Mouse (Mus musculus): ENCODE data around the gene Nrf1. TPM values are rescaled to one million over a fixed set of nuclear protein-coding genes. Genes with fewer than 3 reads are reported as not detected.

Gene Nrf1
- polyA plus RNA-seq, 1 experiment from 2014 or later = 77.3 TPM

- ATAC-seq (ENCODE audit: low FRiP score) (no peak), DNase-seq (ENCODE audit: low spot score, missing footprints) (no peak)
- Histone ChIP-seq H3K36me3 (ENCODE audit: control insufficient read depth, insufficient read depth, low read length) (no peaks in the 10 kb centered on the region), H3K9me3 (ENCODE audit: control insufficient read depth, low read length) (no peaks in the 10 kb centered on the region), H3K4me2 (peak overlapping the region; percentile 31), H3K27me3 (ENCODE audit: control insufficient read depth, insufficient read depth, low read length) (peaks cover 90% of the 10 kb centered on the region), H3K4me1 (ENCODE audit: control insufficient read depth, insufficient read depth, low read length) (peaks cover 29% of the 10 kb centered on the region), H3K4me3 (ENCODE audit: low read depth, low read length) (peak overlapping the region; percentile 22), H3K9ac (ENCODE audit: low read length) (no peak overlapping the region), H3K27ac (ENCODE audit: low read depth, low read length) (no peak overlapping the region)
- under 1% methylated on average over 80 of the region's 80 CpGs for WGBS
Observed at GRCm38 (mm10) chr6:30173551-30174460, 126.0 kb downstream of the Nrf1 start.

- DNase-seq (ENCODE audit: low spot score, missing footprints) = peak; percentile 94
- Histone ChIP-seq H3K9me3 (ENCODE audit: control insufficient read depth, low read length) (no peaks in the 10 kb centered on the region), H3K36me3 (ENCODE audit: control insufficient read depth, insufficient read depth, low read length) (no peaks in the 10 kb centered on the region), H3K4me3 (ENCODE audit: low read depth, low read length) (peak overlapping the region; percentile 11), H3K27me3 (ENCODE audit: control insufficient read depth, insufficient read depth, low read length) (peaks cover 99% of the 10 kb centered on the region), H3K4me1 (ENCODE audit: control insufficient read depth, insufficient read depth, low read length) (peaks cover 29% of the 10 kb centered on the region), H3K9ac (ENCODE audit: low read length) (no peak overlapping the region), H3K4me2 (peak overlapping the region; percentile 39), H3K27ac (ENCODE audit: low read depth, low read length) (no peak overlapping the region)
- ATAC-seq (ENCODE audit: low FRiP score) = peak; percentile 20; the same call in 1 of the 2 replicates
- WGBS = under 1% methylated on average over 32 of the region's 33 CpGs
Observed at GRCm38 (mm10) chr6:30174461-30175224, 126.9 kb downstream of the Nrf1 start.

- H3K27ac ChIP-seq (ENCODE audit: low read depth, low read length) = no peak overlapping the region
- H3K4me3 ChIP-seq (ENCODE audit: low read depth, low read length) = peak overlapping the region; percentile 11
- WGBS = under 1% methylated on average over 42 of the region's 45 CpGs
- peak overlapping the region; percentile 39 for H3K4me2 ChIP-seq
- H3K4me1 ChIP-seq (ENCODE audit: control insufficient read depth, insufficient read depth, low read length) = peaks cover 31% of the 10 kb centered on the region
- no peaks in the 10 kb centered on the region for H3K36me3 ChIP-seq (ENCODE audit: control insufficient read depth, insufficient read depth, low read length)
- no peaks in the 10 kb centered on the region for H3K9me3 ChIP-seq (ENCODE audit: control insufficient read depth, low read length)
- ATAC-seq (ENCODE audit: low FRiP score) = peak; percentile 28; the same call in 1 of the 2 replicates
- peak; percentile 97 for DNase-seq (ENCODE audit: low spot score, missing footprints)
- peaks cover 99% of the 10 kb centered on the region for H3K27me3 ChIP-seq (ENCODE audit: control insufficient read depth, insufficient read depth, low read length)
- no peak overlapping the region for H3K9ac ChIP-seq (ENCODE audit: low read length)
Observed at GRCm38 (mm10) chr6:30175225-30175917, 127.6 kb downstream of the Nrf1 start.

GRCm38 (mm10) chr6:30175918-30176421, 128.2 kb downstream of the Nrf1 start:
- Histone ChIP-seq H3K9me3 (ENCODE audit: control insufficient read depth, low read length) (no peaks in the 10 kb centered on the region), H3K9ac (ENCODE audit: low read length) (no peak overlapping the region; the same call in 1 of the 2 replicates), H3K27ac (ENCODE audit: low read depth, low read length) (no peak overlapping the region), H3K4me2 (peak overlapping the region; percentile 39), H3K27me3 (ENCODE audit: control insufficient read depth, insufficient read depth, low read length) (peaks cover 99% of the 10 kb centered on the region), H3K36me3 (ENCODE audit: control insufficient read depth, insufficient read depth, low read length) (no peaks in the 10 kb centered on the region), H3K4me3 (ENCODE audit: low read depth, low read length) (peak overlapping the region; percentile 11; the same call in 1 of the 2 replicates), H3K4me1 (ENCODE audit: control insufficient read depth, insufficient read depth, low read length) (peaks cover 31% of the 10 kb centered on the region)
- WGBS = under 1% methylated on average over 28 of the region's 28 CpGs
- DNase-seq (ENCODE audit: low spot score, missing footprints) (peak; percentile 95), ATAC-seq (ENCODE audit: low FRiP score) (no peak; the same call in 1 of the 2 replicates)

- peak; percentile 96 for DNase-seq (ENCODE audit: low spot score, missing footprints)
- Histone ChIP-seq H3K4me1 (ENCODE audit: control insufficient read depth, insufficient read depth, low read length) (peaks cover 31% of the 10 kb centered on the region), H3K27me3 (ENCODE audit: control insufficient read depth, insufficient read depth, low read length) (peaks cover 99% of the 10 kb centered on the region), H3K9ac (ENCODE audit: low read length) (no peak overlapping the region), H3K4me3 (ENCODE audit: low read depth, low read length) (no peak overlapping the region), H3K4me2 (no peak overlapping the region), H3K9me3 (ENCODE audit: control insufficient read depth, low read length) (no peaks in the 10 kb centered on the region), H3K36me3 (ENCODE audit: control insufficient read depth, insufficient read depth, low read length) (no peaks in the 10 kb centered on the region), H3K27ac (ENCODE audit: low read depth, low read length) (no peak overlapping the region)
- WGBS = 1% methylated on average over 12 of the region's 12 CpGs
- no peak for ATAC-seq (ENCODE audit: low FRiP score)
Observed at GRCm38 (mm10) chr6:30176496-30176895, 128.7 kb downstream of the Nrf1 start.

GRCm38 (mm10) chr6:30177305-30177704, 129.5 kb downstream of the Nrf1 start:
- no peaks in the 10 kb centered on the region for H3K9me3 ChIP-seq (ENCODE audit: control insufficient read depth, low read length)
- H3K36me3 ChIP-seq (ENCODE audit: control insufficient read depth, insufficient read depth, low read length) = no peaks in the 10 kb centered on the region
- no peak overlapping the region for H3K9ac ChIP-seq (ENCODE audit: low read length)
- no peak overlapping the region for H3K4me3 ChIP-seq (ENCODE audit: low read depth, low read length)
- H3K27me3 ChIP-seq (ENCODE audit: control insufficient read depth, insufficient read depth, low read length) = peaks cover 91% of the 10 kb centered on the region
- H3K4me1 ChIP-seq (ENCODE audit: control insufficient read depth, insufficient read depth, low read length) = peaks cover 31% of the 10 kb centered on the region
- H3K4me2 ChIP-seq = no peak overlapping the region
- under 1% methylated on average over 14 of the region's 14 CpGs for WGBS
- ATAC-seq (ENCODE audit: low FRiP score) (no peak), DNase-seq (ENCODE audit: low spot score, missing footprints) (peak; percentile 93)
- H3K27ac ChIP-seq (ENCODE audit: low read depth, low read length) = no peak overlapping the region

- H3K4me2 ChIP-seq = no peak overlapping the region
- H3K27me3 ChIP-seq (ENCODE audit: control insufficient read depth, insufficient read depth, low read length) = peaks cover 83% of the 10 kb centered on the region
- under 1% methylated on average over 27 of the region's 27 CpGs for WGBS
- H3K9me3 ChIP-seq (ENCODE audit: control insufficient read depth, low read length) = no peaks in the 10 kb centered on the region
- H3K27ac ChIP-seq (ENCODE audit: low read depth, low read length) = no peak overlapping the region
- ATAC-seq (ENCODE audit: low FRiP score) (no peak), DNase-seq (ENCODE audit: low spot score, missing footprints) (peak; percentile 91)
- H3K9ac ChIP-seq (ENCODE audit: low read length) = no peak overlapping the region
- no peak overlapping the region for H3K4me3 ChIP-seq (ENCODE audit: low read depth, low read length)
- peaks cover 29% of the 10 kb centered on the region for H3K4me1 ChIP-seq (ENCODE audit: control insufficient read depth, insufficient read depth, low read length)
- H3K36me3 ChIP-seq (ENCODE audit: control insufficient read depth, insufficient read depth, low read length) = no peaks in the 10 kb centered on the region
Observed at GRCm38 (mm10) chr6:30178023-30178639, 130.3 kb downstream of the Nrf1 start.

GRCm38 (mm10) chr6:30179046-30179445, 131.3 kb downstream of the Nrf1 start:
- no peaks in the 10 kb centered on the region; the same call in 1 of the 2 replicates for H3K9me3 ChIP-seq (ENCODE audit: control insufficient read depth, low read length)
- DNase-seq (ENCODE audit: low spot score, missing footprints) (no peak), ATAC-seq (ENCODE audit: low FRiP score) (no peak)
- H3K27me3 ChIP-seq (ENCODE audit: control insufficient read depth, insufficient read depth, low read length) = peaks cover 73% of the 10 kb centered on the region
- H3K9ac ChIP-seq (ENCODE audit: low read length) = no peak overlapping the region
- 23% methylated on average over 11 of the region's 11 CpGs for WGBS
- H3K4me3 ChIP-seq (ENCODE audit: low read depth, low read length) = no peak overlapping the region
- H3K4me2 ChIP-seq = no peak overlapping the region
- H3K36me3 ChIP-seq (ENCODE audit: control insufficient read depth, insufficient read depth, low read length) = no peaks in the 10 kb centered on the region
- H3K27ac ChIP-seq (ENCODE audit: low read depth, low read length) = no peak overlapping the region
- H3K4me1 ChIP-seq (ENCODE audit: control insufficient read depth, insufficient read depth, low read length) = peaks cover 19% of the 10 kb centered on the region
